Mouse (Mus musculus) hindbrain, postnatal 0 days (tissue): Measurements from ENCODE around the gene Nptn. TPM values are rescaled to one million over a fixed set of nuclear protein-coding genes. Genes with fewer than 3 reads are reported as not detected.
"Not testable (repeated sequence)": the region's sequence is repeated elsewhere in the genome, so short reads cannot be mapped to it uniquely, and the experiment has no call there.

Experiments used
- ATAC-seq: fragments of 200-750 bp; cut with Nextera tagmentation; 2 replicates; pipeline ENCODE4 v1.8.0; 2017; ENCODE audit warnings: mild to moderate bottlenecking, moderate TSS enrichment, moderate library complexity
- DNase-seq: peaks from one replicate; pipeline ENCODE4 v3.0.0-alpha.2; 2015; ENCODE audit warnings: low spot score
- H3K27ac ChIP-seq: fragments of 300-500 bp; sonication (generic); 2 replicates; pipeline ENCODE4 v1.5.1; 2014; ENCODE audit warnings: mild to moderate bottlenecking
- H3K27me3 ChIP-seq: fragments of 300-500 bp; sonication (generic); 2 replicates; pipeline ENCODE4 v1.6.1; 2014; ENCODE audit warnings: low read length, mixed read lengths; ENCODE audit not compliant: insufficient read depth
- H3K36me3 ChIP-seq: fragments of 300-500 bp; sonication (generic); 2 replicates; pipeline ENCODE4 v1.6.1; 2014; ENCODE audit warnings: low read length, mixed read lengths; ENCODE audit not compliant: insufficient read depth
- H3K4me1 ChIP-seq: fragments of 300-500 bp; sonication (generic); 2 replicates; pipeline ENCODE4 v1.6.1; 2014; ENCODE audit warnings: antibody characterized with exemption, low read length, mixed read lengths; ENCODE audit not compliant: insufficient read depth
- H3K4me2 ChIP-seq: fragments of 300-500 bp; sonication (generic); 2 replicates; pipeline ENCODE4 v1.6.1; 2014; ENCODE audit warnings: low read depth, mild to moderate bottlenecking, low read length, moderate library complexity, mixed read lengths
- H3K4me3 ChIP-seq: fragments of 300-500 bp; sonication (generic); 2 replicates; pipeline ENCODE4 v1.5.1; 2014; ENCODE audit warnings: low read length
- H3K9ac ChIP-seq: fragments of 300-500 bp; sonication (generic); replicated peaks from 2 replicates; pipeline ENCODE4 v1.6.1; 2014; ENCODE audit warnings: mild to moderate bottlenecking, low read length, moderate library complexity, mixed read lengths
- H3K9me3 ChIP-seq: fragments of 300-500 bp; sonication (generic); 2 replicates; pipeline ENCODE4 v1.6.1; 2016; ENCODE audit warnings: low read length, mixed read lengths
- CTCF ChIP-seq: IDR thresholded peaks from 2 replicates; pipeline ENCODE4 v1.5.1; 2016; ENCODE audit warnings: antibody characterized with exemption, control low read depth, low read depth
- WGBS: fragments of 180-500 bp; shearing (Covaris S2); extraction: QIAGEN DNeasy Blood & Tissue Kit; methylation state at CpG from one replicate; pipeline ENCODE4 v1.1.7; 2014; 5-methylcytosine and 5-hydroxymethylcytosine counted together
- polyA plus RNA-seq: library from polyadenylated mRNA; unstranded; fragments of >200 nt; fragmentation: Nextera tagmentation; extraction: Ambion mirVana; gene quantifications from 2 replicates; pipeline ENCODE4 v1.2.1, GENCODE M21; 2015
- total RNA-seq: library from RNA; depleted of rRNA; stranded (reverse); fragments of >200 nt; gene quantifications from 2 replicates; pipeline ENCODE4 v1.2.3, GENCODE M21; 2014

The Nptn gene
- total and polyA plus RNA-seq, 2 experiments from 2014 or later, result 268 to 598 TPM

- 79% methylated on average over 3 of the region's 3 CpGs for WGBS
- H3K4me2 ChIP-seq, result no peak overlapping the region
- TF ChIP-seq CTCF, result no peak
- no peaks in the 10 kb centered on the region for H3K9me3 ChIP-seq
- H3K4me1 ChIP-seq, result peaks cover 10% of the 10 kb centered on the region; the same call in 1 of the 2 replicates
- DNase-seq (no peak), ATAC-seq (no peak)
- no peaks in the 10 kb centered on the region for H3K36me3 ChIP-seq
- H3K27me3 ChIP-seq, result no peaks in the 10 kb centered on the region
- no peak overlapping the region for H3K27ac ChIP-seq
- H3K4me3 ChIP-seq, result no peak overlapping the region
- no peak overlapping the region for H3K9ac ChIP-seq
Measured at GRCm38 (mm10) chr9:58557457-58558455, 24.3 kb upstream of the Nptn start.

GRCm38 (mm10) chr9:58560211-58560610, 21.8 kb upstream of the Nptn start:
- no peak for DNase-seq
- ATAC-seq, result no peak
- 74% methylated on average over 3 of the region's 3 CpGs for WGBS
- Histone ChIP-seq H3K9me3 (no peaks in the 10 kb centered on the region), H3K36me3 (no peaks in the 10 kb centered on the region), H3K4me1 (no peaks in the 10 kb centered on the region), H3K4me3 (no peak overlapping the region), H3K4me2 (no peak overlapping the region), H3K27ac (no peak overlapping the region), H3K27me3 (no peaks in the 10 kb centered on the region), H3K9ac (no peak overlapping the region)
- TF ChIP-seq CTCF, result no peak

- not testable (repeated sequence) for H3K27me3 ChIP-seq, H3K4me2 ChIP-seq, H3K9me3 ChIP-seq, DNase-seq, H3K4me3 ChIP-seq, H3K4me1 ChIP-seq, ATAC-seq, H3K27ac ChIP-seq, H3K36me3 ChIP-seq, H3K9ac ChIP-seq
- WGBS, result 83% methylated on average over 3 of the region's 3 CpGs
Measured at GRCm38 (mm10) chr9:58565945-58566344, 16.1 kb upstream of the Nptn start.

- Histone ChIP-seq H3K9ac (no peak overlapping the region), H3K27me3 (no peaks in the 10 kb centered on the region), H3K27ac (no peak overlapping the region), H3K4me2 (no peak overlapping the region), H3K36me3 (no peaks in the 10 kb centered on the region), H3K9me3 (no peaks in the 10 kb centered on the region), H3K4me3 (no peak overlapping the region), H3K4me1 (no peaks in the 10 kb centered on the region)
- TF ChIP-seq CTCF, result peak; percentile 47
- ATAC-seq (no peak), DNase-seq (peak; percentile 25)
Measured at GRCm38 (mm10) chr9:58567682-58568081, 14.4 kb upstream of the Nptn start.

- H3K4me2 ChIP-seq, result no peak overlapping the region
- H3K4me1 ChIP-seq, result no peaks in the 10 kb centered on the region
- no peak for ATAC-seq
- no peak overlapping the region for H3K9ac ChIP-seq
- no peaks in the 10 kb centered on the region for H3K9me3 ChIP-seq
- no peak for DNase-seq
- no peak overlapping the region for H3K27ac ChIP-seq
- WGBS, result 89% methylated on average over 1 of the region's 1 CpGs
- no peak for TF ChIP-seq CTCF
- no peaks in the 10 kb centered on the region for H3K36me3 ChIP-seq
- H3K4me3 ChIP-seq, result no peak overlapping the region
- no peaks in the 10 kb centered on the region for H3K27me3 ChIP-seq
Measured at GRCm38 (mm10) chr9:58571001-58571400, 11.0 kb upstream of the Nptn start.

- no peak overlapping the region for H3K9ac ChIP-seq
- H3K9me3 ChIP-seq, result no peaks in the 10 kb centered on the region
- no peaks in the 10 kb centered on the region for H3K4me1 ChIP-seq
- no peak for ATAC-seq
- no peaks in the 10 kb centered on the region for H3K36me3 ChIP-seq
- H3K27ac ChIP-seq, result no peak overlapping the region
- H3K4me2 ChIP-seq, result no peak overlapping the region
- no peaks in the 10 kb centered on the region for H3K27me3 ChIP-seq
- peak; percentile 85 for DNase-seq
- H3K4me3 ChIP-seq, result no peak overlapping the region
- WGBS, result 23% methylated on average over 3 of the region's 3 CpGs
- TF ChIP-seq CTCF, result peak; percentile 88
Measured at GRCm38 (mm10) chr9:58578669-58579068, 3.4 kb upstream of the Nptn start.
